ENCODE assay signal across 7 mouse cellular contexts in the genomic region with DNA sequence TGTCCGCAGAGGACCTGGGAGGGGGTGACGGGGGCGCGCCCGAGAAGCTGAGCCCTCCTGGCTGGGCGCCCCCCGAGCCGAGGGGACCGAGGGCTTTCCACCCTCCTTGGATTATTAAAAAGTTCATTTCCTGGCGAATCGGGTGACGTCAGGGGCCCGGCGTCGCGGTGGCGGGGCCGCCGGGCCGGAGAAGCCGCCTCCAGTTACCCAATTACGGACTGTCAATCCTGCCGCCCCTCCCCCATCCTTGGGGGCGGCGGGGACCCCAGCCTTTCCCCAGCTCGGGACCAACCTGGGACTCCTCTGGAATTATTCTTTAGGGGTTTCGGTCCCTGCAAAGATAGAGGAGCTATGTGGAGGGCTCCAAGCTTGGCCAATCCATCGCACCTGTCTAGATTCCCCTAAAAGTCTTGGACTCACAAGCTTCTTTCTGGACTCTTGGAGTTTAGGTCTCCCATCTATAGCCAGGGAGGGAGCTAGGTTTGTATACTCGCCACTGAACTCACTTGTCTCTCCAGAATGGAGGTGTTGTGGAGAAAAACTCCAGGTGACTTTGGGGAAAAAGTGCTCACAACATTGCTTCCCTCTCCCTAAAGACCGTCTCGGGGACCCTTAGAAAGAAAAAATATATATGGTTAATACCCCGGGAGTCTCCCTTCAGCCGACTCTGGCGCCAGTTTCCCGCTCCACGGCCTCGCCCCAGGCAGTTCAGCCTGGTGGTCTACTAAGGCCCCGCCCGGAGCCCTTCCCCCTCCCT. TPM values are rescaled to one million over a fixed set of nuclear protein-coding genes. Genes with fewer than 3 reads are reported as not detected.
DNase-seq lines count a peak whose midpoint lies in the region; ATAC-seq and TF ChIP-seq lines count a peak whose summit lies in the region.

No protein-coding gene starts in this region.

- H3K36me3 ChIP-seq in hindbrain, embryonic 13.5 days = no peaks in the 10 kb centered on the region
- H3K36me3 ChIP-seq in liver, postnatal 0 days (replicated peaks; ENCODE audit: insufficient read depth, low read length) = no peaks in the 10 kb centered on the region

- no peak for TF ChIP-seq POLR2A in bone marrow macrophage, adult 2 months (IDR thresholded peaks at IDR 0.05; ENCODE audit: borderline replicate concordance, low read depth, low read length)
- no peak for TF ChIP-seq POLR2A in embryonic fibroblast, embryonic 13.5 days (IDR thresholded peaks at IDR 0.05; ENCODE audit: low read depth, low read length)

- WGBS in hindbrain, embryonic 13.5 days = 1% methylated on average over 39 of the region's 39 CpGs
- WGBS in liver, postnatal 0 days (ENCODE audit: insufficient replicate concordance) = 2% methylated on average over 35 of the region's 39 CpGs

- no peak for ATAC-seq in hindbrain, embryonic 13.5 days (ENCODE audit: low FRiP score)
- ATAC-seq in liver, postnatal 0 days = no peak
- ATAC-seq in cerebellum, adult (ENCODE audit: insufficient number of reproducible peaks, low FRiP score, low TSS enrichment) = no peak

- H3K27ac ChIP-seq in bone marrow macrophage, adult 2 months (ENCODE audit: insufficient read depth, low read depth, low read length) = no peak overlapping the region
- no peak overlapping the region for H3K27ac ChIP-seq in embryonic fibroblast, embryonic 13.5 days (ENCODE audit: insufficient read depth, low read length)
- H3K27ac ChIP-seq in hindbrain, embryonic 13.5 days = peak overlapping the region; percentile 69
- H3K27ac ChIP-seq in liver, postnatal 0 days (ENCODE audit: low read depth) = no peak overlapping the region

- H3K4me1 ChIP-seq in bone marrow macrophage, adult 2 months (ENCODE audit: control insufficient read depth, insufficient read depth, low read length) = no peaks in the 10 kb centered on the region
- H3K4me1 ChIP-seq in embryonic fibroblast, embryonic 13.5 days (ENCODE audit: control insufficient read depth, insufficient read depth, low read length) = no peaks in the 10 kb centered on the region; the same call in 1 of the 2 replicates
- peaks cover 48% of the 10 kb centered on the region for H3K4me1 ChIP-seq in hindbrain, embryonic 13.5 days (replicated peaks)
- peaks cover 29% of the 10 kb centered on the region for H3K4me1 ChIP-seq in liver, postnatal 0 days (ENCODE audit: insufficient read depth)

- peaks cover 98% of the 10 kb centered on the region for H3K27me3 ChIP-seq in hindbrain, embryonic 13.5 days
- peaks cover 99% of the 10 kb centered on the region for H3K27me3 ChIP-seq in liver, postnatal 0 days (ENCODE audit: insufficient read depth, low read length)

- H3K4me2 ChIP-seq in hindbrain, embryonic 13.5 days = peak overlapping the region; percentile 54
- H3K4me2 ChIP-seq in liver, postnatal 0 days (ENCODE audit: low read depth, low read length) = peak overlapping the region; percentile 69

- peak overlapping the region; percentile 28; the same call in 1 of the 2 replicates for H3K4me3 ChIP-seq in bone marrow macrophage, adult 2 months (ENCODE audit: insufficient read depth, low read length)
- H3K4me3 ChIP-seq in embryonic fibroblast, embryonic 13.5 days (ENCODE audit: insufficient read depth, low read length) = peak overlapping the region; percentile 36; the same call in 1 of the 2 replicates
- H3K4me3 ChIP-seq in hindbrain, embryonic 13.5 days = peak overlapping the region; percentile 41
- peak overlapping the region; percentile 52 for H3K4me3 ChIP-seq in liver, postnatal 0 days (ENCODE audit: low read depth, low read length)

- no peak for TF ChIP-seq CTCF in bone marrow macrophage, adult 2 months (IDR thresholded peaks at IDR 0.05; ENCODE audit: low read depth, low read length)
- no peak for TF ChIP-seq CTCF in embryonic fibroblast, embryonic 13.5 days (IDR thresholded peaks at IDR 0.05; ENCODE audit: borderline replicate concordance, insufficient read depth, low read length)
- no peak for TF ChIP-seq CTCF in liver, postnatal 0 days (IDR thresholded peaks at IDR 0.05; ENCODE audit: low read depth)

- H3K9me3 ChIP-seq in hindbrain, embryonic 13.5 days = no peaks in the 10 kb centered on the region
- no peaks in the 10 kb centered on the region for H3K9me3 ChIP-seq in liver, postnatal 0 days (ENCODE audit: low read length)

- no peak for DNase-seq in liver, postnatal 0 days
- DNase-seq in retina, embryonic 14.5 days (ENCODE audit: low spot score) = peak; percentile 45
- DNase-seq in spleen, postnatal 10 days (ENCODE audit: low spot score in 2 of 2) = no peak

- peak overlapping the region; percentile 63 for H3K9ac ChIP-seq in hindbrain, embryonic 13.5 days
- no peak overlapping the region; the same call in 1 of the 2 replicates for H3K9ac ChIP-seq in liver, postnatal 0 days (replicated peaks)

- no peak for TF ChIP-seq EP300 in liver, postnatal 0 days (IDR thresholded peaks at IDR 0.05; ENCODE audit: low read depth)

RNA-seq across cellular contexts. Expression of gene Gata2, which starts 3.8 kb away (rescaled TPM):
- polyA plus RNA-seq in bone marrow macrophage, adult 2 months (2012; ENCODE audit: insufficient read depth, insufficient read length, missing spikeins) = 0.33 TPM in 1 of 2 replicates, not detected in the other
- polyA plus RNA-seq in embryonic fibroblast, embryonic 13.5 days (2011; ENCODE audit: insufficient read length, low read depth, missing spikeins) = 6.4 and 10.9 TPM in 2 replicates
- polyA plus RNA-seq in hindbrain, embryonic 13.5 days (2015; fragmentation: Nextera tagmentation; extraction: Ambion mirVana) = 20.6 and 27.0 TPM in 2 replicates
- polyA plus RNA-seq in liver, postnatal 0 days (2015; fragmentation: Nextera tagmentation; extraction: Ambion mirVana) = 4.1 and 4.4 TPM in 2 replicates

RNA-seq across cellular contexts. Expression of gene Dnajb8, which starts 24.6 kb away (rescaled TPM):
- not detected in 2 replicates for polyA plus RNA-seq in bone marrow macrophage, adult 2 months (2012; ENCODE audit: insufficient read depth, insufficient read length, missing spikeins)
- polyA plus RNA-seq in embryonic fibroblast, embryonic 13.5 days (2011; ENCODE audit: insufficient read length, low read depth, missing spikeins) = not detected in 2 replicates
- polyA plus RNA-seq in hindbrain, embryonic 13.5 days (2015; fragmentation: Nextera tagmentation; extraction: Ambion mirVana) = not detected in 2 replicates
- not detected in 2 replicates for polyA plus RNA-seq in liver, postnatal 0 days (2015; fragmentation: Nextera tagmentation; extraction: Ambion mirVana)
